Mouse (Mus musculus) midbrain, postnatal 0 days (tissue): ENCODE measurements around the gene Pcnt. TPM values are rescaled to one million over a fixed set of nuclear protein-coding genes. Genes with fewer than 3 reads are reported as not detected.

Experiments used
- ATAC-seq: fragments of 200-750 bp; cut with Nextera tagmentation; 2 replicates; pipeline ENCODE4 v1.8.0; 2017; ENCODE audit warnings: moderate number of reproducible peaks, mild to moderate bottlenecking, moderate TSS enrichment, moderate library complexity; ENCODE audit not compliant: low FRiP score
- DNase-seq: peaks from one replicate; pipeline ENCODE4 v3.0.0-alpha.2; 2015; ENCODE audit warnings: low spot score
- H3K27ac ChIP-seq: fragments of 300-500 bp; sonication (generic); 2 replicates; pipeline ENCODE4 v1.5.1; 2014; ENCODE audit warnings: low read depth, mild to moderate bottlenecking, low read length, mixed read lengths
- H3K27me3 ChIP-seq: fragments of 300-500 bp; sonication (generic); 2 replicates; pipeline ENCODE4 v1.6.1; 2014; ENCODE audit warnings: low read length, control low read depth, mixed read lengths; ENCODE audit not compliant: insufficient read depth
- H3K36me3 ChIP-seq: fragments of 300-500 bp; sonication (generic); 2 replicates; pipeline ENCODE4 v1.6.1; 2014; ENCODE audit warnings: low read length, control low read depth, mixed read lengths; ENCODE audit not compliant: insufficient read depth
- H3K4me1 ChIP-seq: fragments of 300-500 bp; sonication (generic); 2 replicates; pipeline ENCODE4 v1.6.1; 2014; ENCODE audit warnings: mild to moderate bottlenecking, control low read depth, antibody characterized with exemption, low read length, mixed read lengths; ENCODE audit not compliant: insufficient read depth
- H3K4me2 ChIP-seq: fragments of 300-500 bp; sonication (generic); 2 replicates; pipeline ENCODE4 v1.6.1; 2014; ENCODE audit warnings: low read depth, mild to moderate bottlenecking, low read length, mixed read lengths; ENCODE audit not compliant: poor library complexity, severe bottlenecking
- H3K4me3 ChIP-seq: fragments of 300-500 bp; sonication (generic); 2 replicates; pipeline ENCODE4 v1.5.1; 2014; ENCODE audit warnings: low read depth, mild to moderate bottlenecking, low read length, moderate library complexity
- H3K9ac ChIP-seq: fragments of 300-500 bp; sonication (generic); replicated peaks from 2 replicates; pipeline ENCODE4 v1.6.1; 2014; ENCODE audit warnings: mild to moderate bottlenecking, low read length, moderate library complexity, mixed read lengths; ENCODE audit not compliant: poor library complexity, severe bottlenecking
- H3K9me3 ChIP-seq: fragments of 300-500 bp; sonication (generic); 2 replicates; pipeline ENCODE4 v1.6.1; 2016; ENCODE audit warnings: low read length, control low read depth
- CTCF ChIP-seq: IDR thresholded peaks from 2 replicates; pipeline ENCODE4 v1.5.1; 2016; ENCODE audit warnings: antibody characterized with exemption, mild to moderate bottlenecking
- WGBS: fragments of 180-500 bp; shearing (Covaris S2); extraction: QIAGEN DNeasy Blood & Tissue Kit; methylation state at CpG from one replicate; pipeline ENCODE4 v1.1.7; 2014; 5-methylcytosine and 5-hydroxymethylcytosine counted together
- polyA plus RNA-seq: library from polyadenylated mRNA; unstranded; fragments of >200 nt; fragmentation: Nextera tagmentation; extraction: Ambion mirVana; gene quantifications from 2 replicates; pipeline ENCODE4 v1.2.1, GENCODE M21; 2015
- total RNA-seq: library from RNA; depleted of rRNA; stranded (reverse); fragments of >200 nt; gene quantifications from 2 replicates; pipeline ENCODE4 v1.2.3, GENCODE M21; 2014

The Pcnt gene
- total and polyA plus RNA-seq, 2 experiments from 2014 or later: 3.9 to 12.8 TPM

DNA sequence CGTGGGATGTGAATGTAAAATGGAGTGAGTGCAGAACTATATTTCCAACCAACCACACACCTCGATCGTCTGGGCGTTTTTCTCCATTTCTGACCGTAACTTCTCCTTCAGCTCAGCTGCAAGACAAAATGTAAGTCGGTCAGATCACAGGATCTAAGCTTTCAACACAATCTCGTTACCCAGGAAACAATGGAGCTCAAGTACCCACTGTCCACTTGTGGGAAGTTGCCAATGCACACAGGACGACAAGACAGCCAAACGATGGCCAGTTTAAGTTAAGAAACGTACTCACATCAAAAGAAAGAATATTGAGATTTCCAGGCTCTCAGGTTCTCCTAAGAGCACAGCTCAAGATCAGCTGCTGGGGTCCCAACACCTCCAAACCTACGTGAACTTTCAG lies 8.7 kb downstream of the Pcnt start:
- H3K9ac ChIP-seq: no peak overlapping the region
- no peak overlapping the region for H3K27ac ChIP-seq
- no peaks in the 10 kb centered on the region for H3K9me3 ChIP-seq
- no peaks in the 10 kb centered on the region for H3K4me1 ChIP-seq
- 96% methylated on average over 11 of the region's 11 CpGs for WGBS
- no peak overlapping the region for H3K4me3 ChIP-seq
- no peaks in the 10 kb centered on the region for H3K27me3 ChIP-seq
- ATAC-seq (no peak), DNase-seq (no peak)
- no peak overlapping the region for H3K4me2 ChIP-seq
- no peak for TF ChIP-seq CTCF
- H3K36me3 ChIP-seq: peaks cover 57% of the 10 kb centered on the region

DNA sequence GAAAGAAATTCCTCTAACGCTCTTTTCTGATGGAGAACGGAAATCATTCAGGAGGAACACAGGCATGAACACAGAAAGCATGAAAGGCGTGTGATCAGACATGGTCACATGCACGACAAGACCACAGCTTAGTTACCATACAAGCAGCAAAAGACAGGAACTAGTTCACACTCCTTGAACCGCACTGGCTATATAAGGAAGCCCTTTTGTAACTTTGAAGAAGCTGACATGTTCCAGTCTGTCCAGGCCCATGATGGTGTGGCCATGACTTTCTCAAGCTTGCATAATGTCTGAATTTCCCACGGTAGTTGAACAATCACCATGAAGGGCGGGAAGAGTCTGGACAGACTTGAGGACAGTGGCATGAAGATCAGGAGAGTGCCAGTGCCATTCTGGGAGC lies 16.9 kb downstream of the Pcnt start:
- DNase-seq (no peak), ATAC-seq (no peak)
- peaks cover 61% of the 10 kb centered on the region for H3K36me3 ChIP-seq
- WGBS: 94% methylated on average over 7 of the region's 7 CpGs
- no peaks in the 10 kb centered on the region for H3K9me3 ChIP-seq
- H3K27ac ChIP-seq: no peak overlapping the region
- no peak for TF ChIP-seq CTCF
- H3K4me3 ChIP-seq: no peak overlapping the region
- no peaks in the 10 kb centered on the region for H3K27me3 ChIP-seq
- no peak overlapping the region for H3K4me2 ChIP-seq
- no peak overlapping the region for H3K9ac ChIP-seq
- no peaks in the 10 kb centered on the region for H3K4me1 ChIP-seq

DNA sequence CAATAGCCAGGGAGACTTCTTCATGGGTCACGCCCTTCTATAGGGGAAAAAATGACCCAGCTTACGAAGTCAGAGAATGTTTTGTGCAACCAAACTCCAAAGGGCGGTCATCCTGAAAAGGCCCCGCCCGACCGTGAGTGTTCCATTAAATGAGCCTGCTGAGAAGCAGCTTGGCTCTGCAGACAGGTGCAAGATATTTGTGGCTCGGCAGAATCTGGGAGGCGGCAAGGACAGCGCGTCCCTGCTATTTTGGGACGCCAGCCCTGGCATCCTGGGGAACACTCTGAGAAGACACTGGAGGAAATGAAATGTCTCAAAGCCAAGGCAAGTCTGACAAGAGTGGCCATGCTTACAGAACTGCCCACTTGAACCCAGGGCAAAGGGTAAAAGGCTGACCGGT lies 25.8 kb downstream of the Pcnt start:
- Histone ChIP-seq H3K36me3 (peaks cover 54% of the 10 kb centered on the region), H3K4me3 (no peak overlapping the region), H3K27me3 (no peaks in the 10 kb centered on the region), H3K9ac (no peak overlapping the region), H3K9me3 (no peaks in the 10 kb centered on the region), H3K4me1 (no peaks in the 10 kb centered on the region), H3K4me2 (no peak overlapping the region), H3K27ac (no peak overlapping the region)
- WGBS: 87% methylated on average over 12 of the region's 12 CpGs
- DNase-seq: no peak
- no peak for TF ChIP-seq CTCF
- ATAC-seq: no peak

DNA sequence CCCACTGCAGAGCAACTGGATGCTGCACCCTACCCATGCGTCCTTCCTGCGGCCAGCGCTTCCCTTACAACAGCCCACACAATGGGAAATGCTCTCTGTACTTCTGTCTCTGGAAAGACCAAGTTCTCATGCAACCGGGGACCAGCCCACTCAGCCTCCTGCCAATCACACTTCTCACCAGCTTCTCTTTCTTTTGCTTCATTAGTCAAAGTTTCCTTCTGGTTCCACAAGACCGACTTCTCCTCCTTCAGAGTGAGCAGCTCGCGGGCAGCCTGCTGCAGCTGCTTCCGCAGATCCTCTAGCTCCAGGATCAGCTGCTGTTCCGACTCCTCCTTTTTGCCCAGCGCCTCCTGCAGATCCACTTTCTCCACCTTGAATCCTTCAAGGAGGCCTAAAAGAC lies 34.1 kb downstream of the Pcnt start:
- Histone ChIP-seq H3K27me3 (no peaks in the 10 kb centered on the region), H3K9ac (no peak overlapping the region), H3K9me3 (no peaks in the 10 kb centered on the region), H3K4me1 (no peaks in the 10 kb centered on the region), H3K4me2 (no peak overlapping the region), H3K36me3 (peaks cover 59% of the 10 kb centered on the region), H3K27ac (no peak overlapping the region), H3K4me3 (no peak overlapping the region)
- ATAC-seq: no peak
- 81% methylated on average over 10 of the region's 10 CpGs for WGBS
- no peak for DNase-seq
- no peak for TF ChIP-seq CTCF

DNA sequence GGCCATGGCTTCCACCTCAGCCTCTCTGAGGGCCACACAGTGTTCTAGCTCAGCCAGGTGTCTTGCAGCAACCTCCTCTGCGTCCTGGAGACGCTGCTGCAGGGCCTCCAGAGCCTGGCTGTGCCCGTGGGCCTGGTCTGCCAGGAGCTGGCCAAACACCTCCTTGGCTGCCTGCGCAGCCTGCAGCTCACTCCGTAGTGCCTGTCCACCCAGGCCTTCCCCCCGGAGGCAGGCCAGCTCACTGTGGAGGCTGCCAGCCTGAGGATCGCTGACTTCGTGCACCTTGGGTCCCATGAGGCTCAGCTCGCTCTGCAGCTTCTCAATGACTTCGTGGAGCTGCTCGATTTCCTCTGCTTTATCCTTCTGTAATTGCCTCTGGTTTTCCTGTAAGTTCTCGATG lies 50.0 kb downstream of the Pcnt start:
- no peak for TF ChIP-seq CTCF
- ATAC-seq: no peak
- H3K27ac ChIP-seq: no peak overlapping the region
- no peak overlapping the region for H3K4me3 ChIP-seq
- DNase-seq: no peak
- peaks cover 27% of the 10 kb centered on the region for H3K36me3 ChIP-seq
- H3K27me3 ChIP-seq: no peaks in the 10 kb centered on the region
- H3K4me2 ChIP-seq: no peak overlapping the region
- no peaks in the 10 kb centered on the region for H3K9me3 ChIP-seq
- no peaks in the 10 kb centered on the region for H3K4me1 ChIP-seq
- no peak overlapping the region for H3K9ac ChIP-seq
- 94% methylated on average over 12 of the region's 12 CpGs for WGBS

DNA sequence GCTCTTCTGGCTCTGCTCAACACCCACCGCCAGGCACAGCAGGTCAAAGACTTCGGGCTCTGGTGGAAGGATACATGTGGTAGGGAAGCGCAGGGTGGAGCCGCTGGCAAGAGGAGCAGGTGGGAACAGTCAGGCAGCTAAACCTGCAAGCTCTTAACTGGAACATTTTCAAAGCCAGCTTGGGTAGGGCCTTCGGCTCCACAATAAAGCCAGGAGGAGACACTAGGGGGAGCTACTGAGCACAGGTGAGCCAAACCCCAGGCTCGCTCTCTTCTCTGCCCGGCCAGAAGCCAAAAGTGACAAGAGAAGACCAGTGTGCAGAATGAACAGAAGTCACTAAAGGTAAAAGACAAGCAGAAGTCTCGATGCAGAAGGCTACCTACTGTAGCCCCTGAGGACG lies 50.8 kb downstream of the Pcnt start:
- no peaks in the 10 kb centered on the region for H3K9me3 ChIP-seq
- no peak overlapping the region for H3K9ac ChIP-seq
- no peak overlapping the region for H3K27ac ChIP-seq
- TF ChIP-seq CTCF: peak; percentile 55
- no peaks in the 10 kb centered on the region for H3K27me3 ChIP-seq
- H3K4me3 ChIP-seq: no peak overlapping the region
- WGBS: 85% methylated on average over 9 of the region's 9 CpGs
- H3K4me1 ChIP-seq: no peaks in the 10 kb centered on the region
- no peak overlapping the region for H3K4me2 ChIP-seq
- no peak for ATAC-seq
- H3K36me3 ChIP-seq: peaks cover 26% of the 10 kb centered on the region
- DNase-seq: no peak
